Mouse (Mus musculus): ENCODE data around the gene Cntn5. TPM values are rescaled to one million over a fixed set of nuclear protein-coding genes. Genes with fewer than 3 reads are reported as not detected.

Cntn5 gene
- polyA plus RNA-seq, 1 experiment, result not detected

DNA sequence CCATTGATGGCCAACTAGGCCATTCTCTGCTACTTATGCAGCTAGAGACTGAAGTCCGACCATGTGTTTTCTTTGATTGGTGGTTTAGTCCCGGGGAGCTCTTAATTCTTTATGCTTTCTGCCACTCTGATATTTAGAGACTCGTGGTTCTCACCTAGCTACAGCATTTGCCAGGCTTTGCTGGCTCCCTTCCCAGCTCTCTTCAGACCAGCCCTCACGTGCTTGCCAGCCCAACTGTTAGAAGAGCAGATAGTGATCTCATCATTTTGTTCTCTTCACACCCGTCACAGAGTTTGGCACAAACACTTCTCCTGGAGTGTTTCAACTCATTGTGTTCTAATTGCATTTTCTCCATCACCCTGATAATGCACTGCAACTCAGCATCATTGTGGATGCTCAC, 1005.5 kb downstream of the Cntn5 start:
- no peak overlapping the region for H3K27ac ChIP-seq (ENCODE audit: insufficient read depth, low read depth, low read length)
- no peaks in the 10 kb centered on the region for H3K4me1 ChIP-seq (ENCODE audit: control insufficient read depth, insufficient read depth, low read length)
- TF ChIP-seq CTCF (IDR thresholded peaks at IDR 0.05; ENCODE audit: low read depth, low read length) (no peak), POLR2A (IDR thresholded peaks at IDR 0.05; ENCODE audit: borderline replicate concordance, low read depth, low read length) (no peak)
- H3K4me3 ChIP-seq (ENCODE audit: insufficient read depth, low read length), result no peak overlapping the region

DNA sequence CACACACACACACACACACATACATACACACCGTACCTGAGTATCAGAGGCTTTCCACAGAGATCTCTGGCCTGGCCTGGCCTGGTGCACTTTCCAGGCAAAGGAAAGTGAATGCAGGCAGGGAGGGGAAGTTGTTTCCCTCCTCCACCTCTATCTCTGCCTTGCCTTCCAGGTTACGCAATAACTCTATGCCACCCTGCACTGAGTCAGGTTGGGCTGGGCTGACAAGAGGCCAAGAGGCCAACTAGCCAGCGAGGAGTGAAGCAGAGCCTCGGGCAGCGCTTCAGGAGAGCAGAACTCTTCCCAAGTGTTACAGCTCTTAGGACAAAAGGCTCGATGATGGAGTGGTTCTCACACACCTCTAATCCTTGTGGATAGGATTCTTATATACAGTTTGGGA, 1018.4 kb downstream of the Cntn5 start:
- H3K27ac ChIP-seq (ENCODE audit: insufficient read depth, low read depth, low read length), result no peak overlapping the region
- TF ChIP-seq CTCF (IDR thresholded peaks at IDR 0.05; ENCODE audit: low read depth, low read length) (no peak), POLR2A (IDR thresholded peaks at IDR 0.05; ENCODE audit: borderline replicate concordance, low read depth, low read length) (no peak)
- H3K4me1 ChIP-seq (ENCODE audit: control insufficient read depth, insufficient read depth, low read length), result no peaks in the 10 kb centered on the region
- H3K4me3 ChIP-seq (ENCODE audit: insufficient read depth, low read length), result no peak overlapping the region

DNA sequence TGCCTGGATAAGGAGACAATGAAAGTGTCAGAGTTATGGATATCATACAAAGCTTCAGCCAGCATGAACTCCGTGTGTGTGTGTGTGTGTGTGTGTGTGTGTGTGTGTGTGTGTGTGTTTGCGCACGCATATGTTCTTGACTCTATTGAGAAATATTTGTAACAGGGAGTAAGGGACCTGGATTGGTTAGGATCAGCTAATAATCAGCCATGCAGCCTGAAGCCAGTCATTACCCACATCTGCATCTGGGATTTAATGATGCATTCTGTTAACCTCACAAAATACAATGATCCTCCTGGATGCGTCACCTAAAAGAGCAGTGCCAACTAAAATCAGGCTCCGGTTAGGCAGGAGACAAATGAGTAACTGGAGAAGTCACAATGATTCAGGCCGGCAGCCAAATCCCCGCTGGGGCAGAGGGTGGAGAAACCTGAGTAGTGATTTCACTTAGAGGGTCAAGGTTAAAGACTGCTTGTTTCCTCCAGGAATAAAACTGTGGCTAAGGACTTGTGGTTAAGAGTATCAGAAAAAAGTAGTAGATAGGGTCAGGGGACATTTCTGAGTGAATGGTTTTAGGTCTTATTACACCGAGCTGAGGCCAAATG, 1021.7 kb downstream of the Cntn5 start:
- no peaks in the 10 kb centered on the region for H3K4me1 ChIP-seq (ENCODE audit: control insufficient read depth, insufficient read depth, low read length)
- H3K4me3 ChIP-seq (ENCODE audit: insufficient read depth, low read length), result no peak overlapping the region
- no peak overlapping the region for H3K27ac ChIP-seq (ENCODE audit: insufficient read depth, low read depth, low read length)
- TF ChIP-seq POLR2A (IDR thresholded peaks at IDR 0.05; ENCODE audit: borderline replicate concordance, low read depth, low read length), result no peak
- no peak for TF ChIP-seq CTCF (IDR thresholded peaks at IDR 0.05; ENCODE audit: low read depth, low read length)

DNA sequence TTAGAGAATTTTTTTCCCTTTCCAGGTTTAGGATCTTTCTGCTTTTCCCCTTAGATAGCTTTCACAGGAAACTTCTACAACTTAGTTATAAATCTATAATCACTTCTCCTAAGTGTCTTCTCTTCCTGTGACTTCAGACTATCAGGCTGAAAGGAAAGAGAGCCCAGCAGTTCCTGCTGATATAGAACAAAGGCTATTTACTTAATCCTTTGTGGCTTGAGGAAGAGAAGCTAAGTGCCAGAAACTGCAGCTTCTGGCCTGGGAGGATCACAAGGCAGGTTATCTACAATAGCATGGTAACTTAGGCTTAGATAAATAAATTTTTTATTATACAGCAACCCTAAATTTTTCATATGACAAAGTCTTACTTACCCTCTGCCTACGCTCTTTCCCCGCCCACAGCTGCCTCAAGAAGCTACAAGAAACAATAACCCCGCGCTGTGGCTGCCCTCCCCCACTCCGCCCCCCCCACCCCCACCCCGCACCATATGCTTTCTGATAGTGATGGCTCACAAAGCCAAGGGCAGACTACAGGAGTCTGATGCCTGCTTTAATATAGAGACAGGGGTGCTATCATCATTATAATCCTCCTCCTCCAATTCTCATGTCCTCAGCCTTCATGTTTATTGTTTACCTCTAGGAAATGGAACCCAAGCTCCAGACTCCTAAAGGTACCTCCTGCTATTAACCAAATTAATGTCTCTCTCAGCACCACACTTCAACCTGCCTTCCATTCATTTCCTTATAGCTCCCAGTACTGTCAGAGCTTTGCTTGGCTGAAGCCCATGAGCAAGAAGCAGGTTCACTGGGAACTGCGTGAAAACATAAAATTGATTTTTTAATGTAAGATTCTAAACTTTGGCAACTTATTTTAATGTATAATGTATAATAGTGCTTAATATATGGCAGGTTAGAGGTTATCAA, 1032.2 kb downstream of the Cntn5 start:
- TF ChIP-seq CTCF (IDR thresholded peaks at IDR 0.05; ENCODE audit: low read depth, low read length) (no peak), POLR2A (IDR thresholded peaks at IDR 0.05; ENCODE audit: borderline replicate concordance, low read depth, low read length) (no peak)
- no peaks in the 10 kb centered on the region for H3K4me1 ChIP-seq (ENCODE audit: control insufficient read depth, insufficient read depth, low read length)
- H3K4me3 ChIP-seq (ENCODE audit: insufficient read depth, low read length), result no peak overlapping the region
- H3K27ac ChIP-seq (ENCODE audit: insufficient read depth, low read depth, low read length), result no peak overlapping the region

DNA sequence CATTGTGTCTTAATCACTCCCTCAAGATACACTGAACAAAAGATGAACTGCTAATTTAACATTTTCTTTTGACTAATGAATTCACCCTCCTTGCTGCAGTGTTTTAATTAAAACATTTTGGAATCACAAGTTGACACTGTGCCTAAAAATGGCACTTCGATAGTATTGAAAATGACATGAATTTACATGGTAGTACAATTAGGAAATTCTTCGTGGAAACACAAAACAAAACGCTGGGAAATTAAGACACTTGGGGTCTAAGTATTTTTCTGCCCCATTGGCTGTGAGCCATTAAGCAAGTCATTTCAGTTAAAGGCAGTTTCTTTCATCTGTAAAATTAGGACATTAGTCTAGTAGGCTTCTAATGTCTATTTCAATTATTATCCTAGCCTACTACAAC, 1043.9 kb downstream of the Cntn5 start:
- no peak overlapping the region for H3K27ac ChIP-seq (ENCODE audit: insufficient read depth, low read depth, low read length)
- no peak for TF ChIP-seq POLR2A (IDR thresholded peaks at IDR 0.05; ENCODE audit: borderline replicate concordance, low read depth, low read length)
- no peak for TF ChIP-seq CTCF (IDR thresholded peaks at IDR 0.05; ENCODE audit: low read depth, low read length)

DNA sequence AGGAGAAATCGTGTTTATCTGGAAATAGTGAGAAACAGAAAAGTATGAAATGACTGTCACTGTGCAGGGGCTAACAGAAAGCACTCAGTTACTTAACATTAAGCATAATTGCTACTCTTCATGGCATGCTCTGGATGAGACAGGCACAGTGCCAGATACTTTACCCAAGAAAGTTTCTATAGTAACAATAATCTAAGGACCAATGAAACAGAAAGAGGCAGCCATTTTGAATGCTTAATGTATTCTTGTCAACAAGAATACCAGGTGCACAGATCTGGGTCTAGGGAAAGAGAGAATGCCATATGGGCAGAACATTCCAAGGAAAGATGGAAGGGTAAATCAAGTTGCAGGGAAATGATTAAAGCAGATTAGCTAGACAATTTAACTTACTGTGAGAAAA, 1045.3 kb downstream of the Cntn5 start:
- no peaks in the 10 kb centered on the region for H3K4me1 ChIP-seq (ENCODE audit: control insufficient read depth, insufficient read depth, low read length)
- no peak overlapping the region for H3K27ac ChIP-seq (ENCODE audit: insufficient read depth, low read depth, low read length)
- no peak overlapping the region for H3K4me3 ChIP-seq (ENCODE audit: insufficient read depth, low read length)
- no peak for TF ChIP-seq POLR2A (IDR thresholded peaks at IDR 0.05; ENCODE audit: borderline replicate concordance, low read depth, low read length)
- TF ChIP-seq CTCF (IDR thresholded peaks at IDR 0.05; ENCODE audit: low read depth, low read length), result no peak

More for the DNA sequence above, 1043.9 kb downstream of the Cntn5 start:
- no peak overlapping the region for H3K4me3 ChIP-seq (ENCODE audit: insufficient read depth, low read length)
- no peaks in the 10 kb centered on the region for H3K4me1 ChIP-seq (ENCODE audit: control insufficient read depth, insufficient read depth, low read length)

DNA sequence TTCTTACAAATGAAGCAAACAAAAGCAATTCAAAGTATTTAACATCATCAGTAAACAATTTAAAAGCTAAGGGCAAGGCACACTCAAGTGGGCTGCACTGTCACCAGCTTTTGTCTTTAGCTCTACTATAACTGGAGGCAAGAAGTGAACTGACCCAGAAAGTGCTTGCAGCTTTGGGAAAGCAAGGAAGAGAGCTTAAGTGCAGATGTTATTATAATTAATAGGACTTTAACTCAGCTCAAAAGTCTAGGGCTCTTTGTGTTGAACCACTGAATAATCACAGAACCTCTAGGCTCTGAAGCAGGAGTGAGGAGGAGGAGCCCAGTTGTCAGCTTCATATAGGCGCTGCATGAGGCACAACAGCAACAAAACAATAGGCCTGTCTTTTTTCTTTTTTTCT, 1049.8 kb downstream of the Cntn5 start:
- no peak overlapping the region for H3K4me3 ChIP-seq (ENCODE audit: insufficient read depth, low read length)
- no peaks in the 10 kb centered on the region for H3K4me1 ChIP-seq (ENCODE audit: control insufficient read depth, insufficient read depth, low read length)
- H3K27ac ChIP-seq (ENCODE audit: insufficient read depth, low read depth, low read length), result no peak overlapping the region
- TF ChIP-seq POLR2A (IDR thresholded peaks at IDR 0.05; ENCODE audit: borderline replicate concordance, low read depth, low read length), result no peak
- TF ChIP-seq CTCF (IDR thresholded peaks at IDR 0.05; ENCODE audit: low read depth, low read length), result no peak

DNA sequence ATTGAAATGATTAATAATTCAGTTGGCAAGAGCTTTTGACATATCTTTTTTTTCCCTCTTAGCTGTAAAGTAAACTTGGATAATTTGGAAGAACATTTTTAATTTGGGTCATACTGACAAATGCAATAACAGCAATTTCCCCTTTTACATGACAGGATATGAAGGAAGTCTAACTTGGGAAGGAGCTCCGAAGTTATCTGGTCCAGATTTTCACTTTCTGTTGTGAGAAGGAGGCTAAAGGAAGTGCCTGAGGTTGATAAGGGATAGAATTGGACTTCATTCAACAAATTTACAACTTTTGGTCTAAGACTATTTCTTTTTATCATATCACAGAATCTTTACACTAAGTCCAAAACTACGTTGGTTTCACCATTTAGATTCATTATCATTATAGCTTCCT, 1074.3 kb downstream of the Cntn5 start:
- TF ChIP-seq CTCF (IDR thresholded peaks at IDR 0.05; ENCODE audit: low read depth, low read length) (no peak), POLR2A (IDR thresholded peaks at IDR 0.05; ENCODE audit: borderline replicate concordance, low read depth, low read length) (no peak)
- no peak overlapping the region for H3K4me3 ChIP-seq (ENCODE audit: insufficient read depth, low read length)
- H3K4me1 ChIP-seq (ENCODE audit: control insufficient read depth, insufficient read depth, low read length), result no peaks in the 10 kb centered on the region
- H3K27ac ChIP-seq (ENCODE audit: insufficient read depth, low read depth, low read length), result no peak overlapping the region

DNA sequence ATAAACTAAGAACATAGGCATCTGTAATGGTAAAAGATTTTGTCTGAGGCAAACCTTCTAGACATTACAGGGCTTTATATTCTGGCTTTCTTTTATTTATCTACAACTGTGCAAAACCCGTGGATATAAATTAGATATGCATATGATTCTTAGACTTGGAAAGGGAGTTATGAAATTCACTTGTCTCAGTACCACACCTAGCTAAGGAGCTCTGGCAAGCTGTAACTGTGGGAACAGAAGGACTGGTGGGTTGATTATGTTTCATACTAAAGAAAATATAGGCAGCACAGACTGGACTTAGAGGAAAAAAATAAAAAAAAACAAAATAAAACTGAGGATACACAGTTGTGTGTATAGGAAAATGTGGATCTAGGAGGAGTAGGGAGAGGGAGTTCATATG, 1084.6 kb downstream of the Cntn5 start:
- Histone ChIP-seq H3K4me3 (ENCODE audit: insufficient read depth, low read length) (no peak overlapping the region), H3K4me1 (ENCODE audit: control insufficient read depth, insufficient read depth, low read length) (no peaks in the 10 kb centered on the region), H3K27ac (ENCODE audit: insufficient read depth, low read depth, low read length) (no peak overlapping the region)
- TF ChIP-seq CTCF (IDR thresholded peaks at IDR 0.05; ENCODE audit: low read depth, low read length) (no peak), POLR2A (IDR thresholded peaks at IDR 0.05; ENCODE audit: borderline replicate concordance, low read depth, low read length) (no peak)

DNA sequence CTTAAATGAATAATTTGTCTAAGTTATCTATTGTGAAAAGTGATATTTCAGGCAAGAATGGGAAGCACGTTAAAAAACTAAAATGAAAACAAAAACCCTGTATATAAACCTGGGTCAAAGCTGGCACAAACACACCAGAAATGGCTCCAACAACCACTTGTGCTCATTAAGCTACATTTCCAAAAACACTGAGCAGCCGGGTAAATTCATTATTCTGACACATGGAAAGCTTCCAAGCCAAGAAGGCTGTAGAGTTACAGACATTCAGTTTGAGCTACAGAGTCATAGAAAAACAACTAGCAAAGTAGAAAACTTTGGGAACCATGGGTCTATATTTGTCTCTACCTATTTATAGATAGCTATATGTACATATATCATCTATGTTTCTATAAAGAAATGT, 1087.1 kb downstream of the Cntn5 start:
- H3K27ac ChIP-seq (ENCODE audit: insufficient read depth, low read depth, low read length), result no peak overlapping the region
- no peak overlapping the region for H3K4me3 ChIP-seq (ENCODE audit: insufficient read depth, low read length)
- no peaks in the 10 kb centered on the region for H3K4me1 ChIP-seq (ENCODE audit: control insufficient read depth, insufficient read depth, low read length)
- TF ChIP-seq CTCF (IDR thresholded peaks at IDR 0.05; ENCODE audit: low read depth, low read length) (no peak), POLR2A (IDR thresholded peaks at IDR 0.05; ENCODE audit: borderline replicate concordance, low read depth, low read length) (no peak)

Data from bone marrow macrophage, adult 2 months (primary cell).